Mouse (Mus musculus): ENCODE data around the gene Cmip. TPM values are rescaled to one million over a fixed set of nuclear protein-coding genes. Genes with fewer than 3 reads are reported as not detected.

The Cmip gene
- polyA plus RNA-seq, 1 experiment from 2014 or later, result 22.6 TPM

- TF ChIP-seq CTCF (IDR thresholded peaks at IDR 0.05; ENCODE audit: low read depth) (no peak), EP300 (IDR thresholded peaks at IDR 0.05; ENCODE audit: low read depth) (no peak)
- H3K4me3 ChIP-seq (ENCODE audit: low read depth, low read length), result no peak overlapping the region
- H3K36me3 ChIP-seq (replicated peaks; ENCODE audit: insufficient read depth, low read length), result no peaks in the 10 kb centered on the region
- H3K27me3 ChIP-seq (ENCODE audit: insufficient read depth, low read length), result no peaks in the 10 kb centered on the region
- no peaks in the 10 kb centered on the region for H3K9me3 ChIP-seq (ENCODE audit: low read length)
- WGBS (ENCODE audit: insufficient replicate concordance), result 82% methylated on average over 12 of the region's 12 CpGs
- ATAC-seq (no peak), DNase-seq (no peak)
- no peak overlapping the region for H3K9ac ChIP-seq (replicated peaks)
- 0 out of 2 replicates have a peak, but pooled peaks cover 3% of the 10 kb centered on the region for H3K4me1 ChIP-seq (ENCODE audit: insufficient read depth)
- H3K27ac ChIP-seq (ENCODE audit: low read depth), result no peak overlapping the region
- no peak overlapping the region for H3K4me2 ChIP-seq (ENCODE audit: low read depth, low read length)
Measured at GRCm38 (mm10) chr8:117226306-117226705, 30.6 kb upstream of the Cmip start.

- WGBS (ENCODE audit: insufficient replicate concordance), result 73% methylated on average over 2 of the region's 2 CpGs
- Histone ChIP-seq H3K4me3 (ENCODE audit: low read depth, low read length) (no peak overlapping the region), H3K4me1 (ENCODE audit: insufficient read depth) (0 out of 2 replicates have a peak, but pooled peaks cover 3% of the 10 kb centered on the region), H3K9me3 (ENCODE audit: low read length) (no peaks in the 10 kb centered on the region), H3K9ac (replicated peaks) (no peak overlapping the region), H3K27ac (ENCODE audit: low read depth) (no peak overlapping the region), H3K27me3 (ENCODE audit: insufficient read depth, low read length) (no peaks in the 10 kb centered on the region), H3K36me3 (replicated peaks; ENCODE audit: insufficient read depth, low read length) (no peaks in the 10 kb centered on the region), H3K4me2 (ENCODE audit: low read depth, low read length) (no peak overlapping the region)
- DNase-seq (no peak), ATAC-seq (no peak)
- TF ChIP-seq EP300 (IDR thresholded peaks at IDR 0.05; ENCODE audit: low read depth) (no peak), CTCF (IDR thresholded peaks at IDR 0.05; ENCODE audit: low read depth) (no peak)
Measured at GRCm38 (mm10) chr8:117227339-117227738, 29.5 kb upstream of the Cmip start.

DNA sequence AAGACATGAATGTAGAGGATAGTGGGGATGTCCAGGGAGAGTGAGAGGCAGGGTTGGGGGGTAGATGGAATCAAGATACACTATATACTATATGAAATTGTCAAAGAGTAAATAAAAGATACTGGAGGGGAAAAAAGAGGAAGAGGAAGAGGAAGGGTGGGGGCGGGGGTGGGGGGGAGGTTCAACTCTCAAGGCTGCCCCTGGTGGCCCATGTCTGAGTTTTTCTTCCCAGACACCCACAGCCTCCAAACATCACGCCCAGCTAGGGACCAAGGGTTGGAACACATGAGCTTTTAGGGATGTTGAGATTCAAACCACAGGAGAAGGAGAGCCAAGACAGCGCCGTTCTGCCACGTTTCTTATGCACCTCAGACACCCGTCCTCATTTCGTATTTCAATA lies 23.7 kb upstream of the Cmip start:
- H3K36me3 ChIP-seq (replicated peaks; ENCODE audit: insufficient read depth, low read length), result no peaks in the 10 kb centered on the region
- ATAC-seq (no peak), DNase-seq (no peak)
- TF ChIP-seq CTCF (IDR thresholded peaks at IDR 0.05; ENCODE audit: low read depth), result no peak; the same call in 1 of the 2 replicates
- TF ChIP-seq EP300 (IDR thresholded peaks at IDR 0.05; ENCODE audit: low read depth), result no peak
- H3K4me1 ChIP-seq (ENCODE audit: insufficient read depth), result no peaks in the 10 kb centered on the region
- H3K27ac ChIP-seq (ENCODE audit: low read depth), result no peak overlapping the region
- H3K27me3 ChIP-seq (ENCODE audit: insufficient read depth, low read length), result no peaks in the 10 kb centered on the region
- WGBS (ENCODE audit: insufficient replicate concordance), result 75% methylated on average over 7 of the region's 7 CpGs
- no peaks in the 10 kb centered on the region for H3K9me3 ChIP-seq (ENCODE audit: low read length)
- no peak overlapping the region for H3K4me3 ChIP-seq (ENCODE audit: low read depth, low read length)
- no peak overlapping the region for H3K9ac ChIP-seq (replicated peaks)
- H3K4me2 ChIP-seq (ENCODE audit: low read depth, low read length), result no peak overlapping the region

GRCm38 (mm10) chr8:117236531-117236930 lies 20.3 kb upstream of the Cmip start:
- TF ChIP-seq CTCF (IDR thresholded peaks at IDR 0.05; ENCODE audit: low read depth) (no peak), EP300 (IDR thresholded peaks at IDR 0.05; ENCODE audit: low read depth) (no peak)
- Histone ChIP-seq H3K9me3 (ENCODE audit: low read length) (no peaks in the 10 kb centered on the region), H3K4me3 (ENCODE audit: low read depth, low read length) (no peak overlapping the region), H3K27me3 (ENCODE audit: insufficient read depth, low read length) (no peaks in the 10 kb centered on the region), H3K27ac (ENCODE audit: low read depth) (no peak overlapping the region), H3K36me3 (replicated peaks; ENCODE audit: insufficient read depth, low read length) (no peaks in the 10 kb centered on the region), H3K4me2 (ENCODE audit: low read depth, low read length) (no peak overlapping the region), H3K4me1 (ENCODE audit: insufficient read depth) (no peaks in the 10 kb centered on the region), H3K9ac (replicated peaks) (no peak overlapping the region)
- 77% methylated on average over 4 of the region's 4 CpGs for WGBS (ENCODE audit: insufficient replicate concordance)
- ATAC-seq, result no peak
- no peak for DNase-seq

GRCm38 (mm10) chr8:117240326-117240725 lies 16.5 kb upstream of the Cmip start:
- no peak for TF ChIP-seq CTCF (IDR thresholded peaks at IDR 0.05; ENCODE audit: low read depth)
- TF ChIP-seq EP300 (IDR thresholded peaks at IDR 0.05; ENCODE audit: low read depth), result no peak
- no peak for ATAC-seq
- no peak for DNase-seq
- H3K9ac ChIP-seq (replicated peaks), result no peak overlapping the region
- H3K9me3 ChIP-seq (ENCODE audit: low read length), result no peaks in the 10 kb centered on the region
- H3K4me2 ChIP-seq (ENCODE audit: low read depth, low read length), result no peak overlapping the region
- no peak overlapping the region for H3K4me3 ChIP-seq (ENCODE audit: low read depth, low read length)
- no peaks in the 10 kb centered on the region for H3K4me1 ChIP-seq (ENCODE audit: insufficient read depth)
- no peaks in the 10 kb centered on the region for H3K36me3 ChIP-seq (replicated peaks; ENCODE audit: insufficient read depth, low read length)
- no peaks in the 10 kb centered on the region for H3K27me3 ChIP-seq (ENCODE audit: insufficient read depth, low read length)
- 75% methylated on average over 5 of the region's 5 CpGs for whole genome bisulfite sequencing (ENCODE audit: insufficient replicate concordance)
- no peak overlapping the region for H3K27ac ChIP-seq (ENCODE audit: low read depth)

- no peak overlapping the region for H3K27ac ChIP-seq (ENCODE audit: low read depth)
- H3K9ac ChIP-seq (replicated peaks), result no peak overlapping the region
- no peaks in the 10 kb centered on the region for H3K9me3 ChIP-seq (ENCODE audit: low read length)
- TF ChIP-seq EP300 (IDR thresholded peaks at IDR 0.05; ENCODE audit: low read depth) (no peak), CTCF (IDR thresholded peaks at IDR 0.05; ENCODE audit: low read depth) (no peak)
- H3K4me1 ChIP-seq (ENCODE audit: insufficient read depth), result no peaks in the 10 kb centered on the region
- H3K4me3 ChIP-seq (ENCODE audit: low read depth, low read length), result no peak overlapping the region
- no peaks in the 10 kb centered on the region for H3K36me3 ChIP-seq (replicated peaks; ENCODE audit: insufficient read depth, low read length)
- WGBS (ENCODE audit: insufficient replicate concordance), result 57% methylated on average over 5 of the region's 5 CpGs
- DNase-seq (no peak), ATAC-seq (no peak)
- no peak overlapping the region for H3K4me2 ChIP-seq (ENCODE audit: low read depth, low read length)
- no peaks in the 10 kb centered on the region for H3K27me3 ChIP-seq (ENCODE audit: insufficient read depth, low read length)
Measured at GRCm38 (mm10) chr8:117240841-117241494, 15.9 kb upstream of the Cmip start.

Measured in liver, postnatal 0 days (tissue).